Mouse (Mus musculus) MEL (cell line): ENCODE results near the gene Atl2. TPM values are rescaled to one million over a fixed set of nuclear protein-coding genes. Genes with fewer than 3 reads are reported as not detected.

ENCODE experiments used
- DNase-seq: peaks from one replicate; pipeline ENCODE4 v3.0.0; 2011; ENCODE audit warnings: low read depth, low spot score
- H3K27ac ChIP-seq: 2 replicates; pipeline ENCODE4 v1.5.1; 2012; ENCODE audit warnings: low read depth, mild to moderate bottlenecking, control low read depth, low read length, moderate library complexity; ENCODE audit not compliant: control insufficient read depth
- H3K27me3 ChIP-seq, 2 experiments: fragments of 150-350 bp in 1 of 2; sonication (generic) in 1 of 2; 2 replicates each; pipeline ENCODE4 v1.6.1; 2012; ENCODE audit warnings: low read length in 2 of 2, mild to moderate bottlenecking in 2 of 2, improper control_type of control experiment in 1 of 2, moderate library complexity in 1 of 2; ENCODE audit not compliant: insufficient read depth in 2 of 2, control insufficient read depth in 1 of 2
- H3K36me3 ChIP-seq, 2 experiments: 2 replicates each; pipeline ENCODE4 v1.6.1; 2012 to 2014; ENCODE audit warnings: low read length in 2 of 2, improper control_type of control experiment in 1 of 2, inconsistent platforms in 1 of 2, mild to moderate bottlenecking in 1 of 2; ENCODE audit not compliant: insufficient read depth in 2 of 2, control insufficient read depth in 1 of 2
- H3K4me1 ChIP-seq, 2 experiments: fragments of 150-350 bp in 1 of 2; sonication (generic) in 1 of 2; 2 replicates each; pipeline ENCODE4 v1.6.1; 2012; ENCODE audit warnings: low read length in 2 of 2, improper control_type of control experiment in 1 of 2, mild to moderate bottlenecking in 1 of 2; ENCODE audit not compliant: insufficient read depth in 2 of 2, control insufficient read depth in 1 of 2
- H3K4me3 ChIP-seq, 2 experiments: fragments of 150-350 bp in 1 of 2; sonication (generic) in 1 of 2; 2 replicates each; pipeline ENCODE4 v1.5.1; 2012; ENCODE audit warnings: low read depth in 2 of 2, low read length in 2 of 2, mild to moderate bottlenecking in 2 of 2, moderate library complexity in 2 of 2, control low read depth in 1 of 2, improper control_type of control experiment in 1 of 2; ENCODE audit not compliant: control insufficient read depth in 1 of 2, insufficient read depth in 1 of 2
- H3K79me2 ChIP-seq: 2 replicates; pipeline ENCODE4 v1.6.1; 2012; ENCODE audit warnings: mild to moderate bottlenecking, low read length, moderate library complexity; ENCODE audit not compliant: control insufficient read depth, poor library complexity, insufficient read depth
- H3K9ac ChIP-seq: 2 replicates; pipeline ENCODE4 v1.6.1; 2012; ENCODE audit warnings: low read depth, mild to moderate bottlenecking, control low read depth, low read length, moderate library complexity; ENCODE audit not compliant: control insufficient read depth, poor library complexity, severe bottlenecking
- H3K9me3 ChIP-seq: fragments of 150-350 bp; sonication (generic); replicated peaks from 2 replicates; pipeline ENCODE4 v1.6.1; 2012; ENCODE audit warnings: mild to moderate bottlenecking, low read length, improper control_type of control experiment, moderate library complexity; ENCODE audit not compliant: insufficient read depth
- CHD1 ChIP-seq: IDR thresholded peaks from 2 replicates; pipeline ENCODE4 v1.6.1; 2012; ENCODE audit warnings: low read depth, mild to moderate bottlenecking, inconsistent platforms, low read length, improper control_type of control experiment
- E2F4 ChIP-seq: IDR thresholded peaks from 2 replicates; pipeline ENCODE4 v1.6.1; 2011; ENCODE audit warnings: low read depth, low read length, improper control_type of control experiment, borderline replicate concordance
- ETS1 ChIP-seq: IDR thresholded peaks from 2 replicates; pipeline ENCODE4 v1.6.1; 2012; ENCODE audit warnings: low read depth, mild to moderate bottlenecking, inconsistent platforms, low read length, improper control_type of control experiment, moderate library complexity
- GATA1 ChIP-seq: IDR thresholded peaks from 2 replicates; pipeline ENCODE4 v1.6.1; 2011; ENCODE audit warnings: low read depth, low read length, improper control_type of control experiment
- HCFC1 ChIP-seq: IDR thresholded peaks from 2 replicates; pipeline ENCODE4 v1.6.1; 2012; ENCODE audit warnings: low read depth, mild to moderate bottlenecking, inconsistent platforms, low read length, improper control_type of control experiment, moderate library complexity
- JUND ChIP-seq: IDR thresholded peaks from 2 replicates; pipeline ENCODE4 v1.6.1; 2011; ENCODE audit warnings: low read depth, mild to moderate bottlenecking, improper control_type of control experiment, low read length
- MAX ChIP-seq: IDR thresholded peaks from 2 replicates; pipeline ENCODE4 v1.6.1; 2011; ENCODE audit warnings: low read length, improper control_type of control experiment
- MEF2A ChIP-seq: IDR thresholded peaks from 2 replicates; pipeline ENCODE4 v1.6.1; 2014; ENCODE audit warnings: low read depth, mild to moderate bottlenecking, inconsistent platforms, low read length, improper control_type of control experiment; ENCODE audit not compliant: poor library complexity, insufficient replicate concordance, severe bottlenecking; ENCODE audit errors: extremely low read depth
- MXI1 ChIP-seq: IDR thresholded peaks from 2 replicates; pipeline ENCODE4 v1.6.1; 2011; ENCODE audit warnings: mild to moderate bottlenecking, low read depth, low read length, improper control_type of control experiment
- MYC ChIP-seq: IDR thresholded peaks from 2 replicates; pipeline ENCODE4 v1.6.1; 2011; ENCODE audit warnings: low read depth, mild to moderate bottlenecking, low read length, improper control_type of control experiment, moderate library complexity
- NRF1 ChIP-seq: IDR thresholded peaks from 2 replicates; pipeline ENCODE4 v1.6.1; 2014; ENCODE audit warnings: low read depth, mild to moderate bottlenecking, inconsistent platforms, low read length, improper control_type of control experiment, moderate library complexity; ENCODE audit not compliant: poor library complexity, insufficient read depth, severe bottlenecking
- POLR2AphosphoS2 ChIP-seq: IDR thresholded peaks from 2 replicates; pipeline ENCODE4 v1.6.1; 2011; ENCODE audit warnings: low read length, improper control_type of control experiment
- POLR2AphosphoS5 ChIP-seq: IDR thresholded peaks from 2 replicates; pipeline ENCODE4 v1.6.1; 2012; ENCODE audit warnings: low read depth, borderline replicate concordance, mild to moderate bottlenecking, inconsistent platforms, low read length, moderate library complexity, mixed read lengths
- RAD21 ChIP-seq: IDR thresholded peaks from 2 replicates; pipeline ENCODE4 v1.6.1; 2011; ENCODE audit warnings: mild to moderate bottlenecking, low read depth, low read length, improper control_type of control experiment
- USF2 ChIP-seq, 2 experiments: IDR thresholded peaks; 2 replicates each; pipeline ENCODE4 v1.6.1; 2011 to 2012; ENCODE audit warnings: improper control_type of control experiment in 2 of 2, low read length in 2 of 2, borderline replicate concordance in 1 of 2, inconsistent platforms in 1 of 2, low read depth in 1 of 2, mild to moderate bottlenecking in 1 of 2; ENCODE audit not compliant: insufficient read depth in 1 of 2
- ZKSCAN1 ChIP-seq: IDR thresholded peaks from 2 replicates; pipeline ENCODE4 v1.6.1; 2012; ENCODE audit warnings: low read depth, mild to moderate bottlenecking, inconsistent platforms, low read length, improper control_type of control experiment, moderate library complexity
- ZNF384 ChIP-seq: IDR thresholded peaks from 2 replicates; pipeline ENCODE4 v1.6.1; 2012; ENCODE audit warnings: low read depth, mild to moderate bottlenecking, inconsistent platforms, low read length, improper control_type of control experiment
- polyA plus RNA-seq, 2 experiments: library from polyadenylated mRNA; stranded (reverse) in 1 of 2; unstranded in 1 of 2; fragments of >175 nt in 1 of 2; fragments of >200 nt in 1 of 2; gene quantifications; 2 replicates each; pipeline versions ENCODE4 v1.2.1 to v1.2.4; 2012; ENCODE audit warnings: low replicate concordance in 2 of 2, low read depth in 1 of 2; ENCODE audit not compliant: insufficient read length in 2 of 2, insufficient read depth in 1 of 2, missing spikeins in 1 of 2
- total RNA-seq: library from RNA; depleted of rRNA; stranded (reverse); fragments of 300-350 nt; gene quantifications from 2 replicates; pipeline ENCODE4 v1.2.3, GENCODE M21; 2012; rRNA removed

The Atl2 gene
- total and polyA plus RNA-seq, 3 experiments, result 29.5 to 118 (median 43.3) TPM

DNA sequence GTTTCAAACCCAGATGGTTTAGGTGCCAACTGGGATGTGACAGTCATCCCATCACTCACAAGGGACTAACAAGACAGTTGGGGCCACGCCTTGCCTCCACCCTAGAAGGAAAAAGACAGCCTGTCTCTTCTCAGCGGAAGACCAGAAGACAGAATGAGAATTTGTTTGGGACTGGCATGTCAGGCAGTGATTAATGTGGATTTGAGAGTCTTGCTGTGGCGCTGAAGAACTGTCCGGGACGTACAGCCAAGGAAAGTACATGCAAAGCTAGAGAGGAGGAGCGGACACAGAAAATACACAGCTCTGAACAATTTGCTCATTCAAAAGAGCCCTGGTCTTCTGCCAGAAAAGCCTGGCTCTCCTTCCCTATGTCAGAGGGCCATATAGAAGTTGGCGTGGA is 93.9 kb downstream of the Atl2 start:
- H3K27me3 ChIP-seq, result no peaks in the 10 kb centered on the region
- no peak overlapping the region for H3K9ac ChIP-seq
- H3K27ac ChIP-seq, result no peak overlapping the region
- no peaks in the 10 kb centered on the region for H3K36me3 ChIP-seq
- H3K4me1 ChIP-seq, result no peaks in the 10 kb centered on the region
- H3K79me2 ChIP-seq, result no peaks in the 10 kb centered on the region
- DNase-seq, result no peak
- no peak for TF ChIP-seq GATA1
- TF ChIP-seq ZKSCAN1, result no peak
- no peak for TF ChIP-seq POLR2AphosphoS5
- TF ChIP-seq ZNF384, result no peak
- TF ChIP-seq MXI1, result no peak
- no peak for TF ChIP-seq RAD21
- no peak for TF ChIP-seq E2F4
- no peak for TF ChIP-seq HCFC1
- no peak for TF ChIP-seq NRF1
- no peak for TF ChIP-seq ETS1
- no peak for TF ChIP-seq MAX
- no peak for TF ChIP-seq USF2 (IDR thresholded peaks at IDR 0.05; ENCODE audit: borderline replicate concordance in 1 of 2, insufficient read depth in 1 of 2, low read depth in 1 of 2, low read length in 2 of 2)
- no peaks in the 10 kb centered on the region for H3K9me3 ChIP-seq
- H3K4me3 ChIP-seq, result no peak overlapping the region

DNA sequence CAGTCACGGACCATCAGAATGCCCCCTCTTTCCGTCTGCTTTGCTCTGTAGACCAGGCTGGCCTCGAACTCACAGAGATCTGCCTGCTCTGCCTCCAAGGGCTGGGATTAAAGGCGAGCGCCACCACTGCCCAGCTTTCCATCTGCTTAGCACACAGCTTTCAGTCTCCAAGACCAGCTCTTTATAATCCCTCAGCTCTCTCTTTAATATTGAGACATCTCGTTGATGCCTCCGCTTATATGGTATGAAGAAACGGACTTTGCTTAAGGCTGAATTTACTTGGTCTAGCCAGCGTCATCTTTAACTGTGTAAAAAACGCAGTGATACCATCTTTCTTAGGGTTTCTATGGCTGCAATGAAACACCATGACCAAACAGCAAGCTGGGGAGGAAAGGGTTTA is 97.1 kb downstream of the Atl2 start:
- Histone ChIP-seq H3K79me2 (no peaks in the 10 kb centered on the region), H3K4me3 (no peak overlapping the region), H3K9me3 (no peaks in the 10 kb centered on the region), H3K9ac (no peak overlapping the region), H3K36me3 (no peaks in the 10 kb centered on the region), H3K27ac (no peak overlapping the region), H3K27me3 (no peaks in the 10 kb centered on the region), H3K4me1 (no peaks in the 10 kb centered on the region)
- no peak for TF ChIP-seq MYC
- no peak for TF ChIP-seq ZKSCAN1
- no peak for TF ChIP-seq CHD1
- TF ChIP-seq POLR2AphosphoS2, result no peak
- TF ChIP-seq JUND, result no peak
- TF ChIP-seq MEF2A, result no peak
- no peak for DNase-seq

Other genes with a start within 250 kb of the Atl2 start
- not detected in 2 replicates for gene Cyp1b1, start 181.1 kb downstream of the Atl2 start, total RNA-seq
- gene Cyp1b1, start 181.1 kb downstream of the Atl2 start, polyA plus RNA-seq, result not detected
- gene Hnrnpll, start 166.2 kb upstream of the Atl2 start, total RNA-seq, result 44.9 and 48.7 TPM in 2 replicates
- 100 to 1,000 TPM in 1 of 2 experiments, 10 to 100 TPM in 1; 77.7 to 142 TPM for gene Hnrnpll, start 166.2 kb upstream of the Atl2 start, polyA plus RNA-seq
- not detected in 2 replicates for gene Galm, start 231.3 kb upstream of the Atl2 start, total RNA-seq
- under 1 TPM in 1 of 2 experiments, not detected in 1; 0.15 TPM for gene Galm, start 231.3 kb upstream of the Atl2 start, polyA plus RNA-seq